Mouse (Mus musculus): Measurements from ENCODE around the gene Pde6h. TPM values are rescaled to one million over a fixed set of nuclear protein-coding genes. Genes with fewer than 3 reads are reported as not detected.

Pde6h gene
- polyA plus RNA-seq, 1 experiment from 2014 or later = not detected

DNA sequence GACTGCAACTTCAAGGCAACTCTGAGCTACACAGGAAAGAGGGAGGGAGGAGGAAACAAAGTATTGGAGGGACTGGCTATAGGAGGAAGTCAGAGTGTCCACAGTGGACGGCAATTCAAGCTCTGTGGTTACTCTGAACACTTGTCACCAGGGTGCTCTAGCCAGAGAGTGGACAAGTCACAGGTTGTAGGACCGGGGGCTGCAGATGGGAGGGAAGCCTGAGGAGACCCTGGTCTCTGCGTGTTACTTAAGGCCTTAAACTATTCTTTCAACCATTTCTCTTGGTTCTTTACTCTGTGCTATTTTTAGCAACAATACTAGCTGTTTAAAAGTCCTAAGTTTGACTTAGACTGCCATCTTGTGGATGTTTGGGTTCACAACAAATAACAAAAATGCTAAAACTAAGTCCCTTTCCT lies 56.7 kb downstream of the Pde6h start:
- peaks cover 6% of the 10 kb centered on the region for H3K4me1 ChIP-seq (ENCODE audit: control insufficient read depth, insufficient read depth, low read length)
- peak overlapping the region; percentile 31; the same call in 1 of the 2 replicates for H3K4me2 ChIP-seq (ENCODE audit: low read depth, low read length)
- no peaks in the 10 kb centered on the region for H3K27me3 ChIP-seq (ENCODE audit: control insufficient read depth, insufficient read depth, low read length)
- H3K27ac ChIP-seq (ENCODE audit: low read length) = peak overlapping the region; percentile 43
- no peaks in the 10 kb centered on the region for H3K36me3 ChIP-seq (ENCODE audit: control insufficient read depth, insufficient read depth, low read length)
- 18% methylated on average over 3 of the region's 3 CpGs for WGBS
- no peak overlapping the region for H3K4me3 ChIP-seq (replicated peaks; ENCODE audit: low read length)
- ATAC-seq (ENCODE audit: insufficient read depth, low FRiP score) = peak; percentile 71; the same call in 1 of the 2 replicates
- H3K9me3 ChIP-seq (replicated peaks; ENCODE audit: control insufficient read depth, low read length) = no peaks in the 10 kb centered on the region
- H3K9ac ChIP-seq (ENCODE audit: low read length) = peak overlapping the region; percentile 60

DNA sequence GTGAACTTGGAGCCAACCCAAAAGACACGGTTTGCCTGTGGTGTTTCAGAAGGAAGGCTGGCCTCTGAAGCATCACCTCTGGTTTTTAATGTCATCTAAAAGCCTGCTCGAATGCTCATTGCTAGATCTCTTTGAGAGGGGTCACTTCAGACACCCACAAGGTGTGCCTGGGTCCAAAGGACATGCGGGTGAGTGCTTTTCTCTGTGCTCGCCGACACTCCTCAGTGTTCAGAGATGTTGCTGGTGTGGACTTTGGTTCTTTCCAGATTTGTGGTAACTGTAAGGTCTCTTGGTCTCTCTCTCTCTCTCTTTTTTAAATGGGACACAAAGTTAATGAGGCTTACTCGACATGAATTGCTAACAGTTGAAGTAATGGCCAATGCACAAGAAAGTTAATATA lies 58.9 kb downstream of the Pde6h start:
- Histone ChIP-seq H3K9me3 (replicated peaks; ENCODE audit: control insufficient read depth, low read length) (no peaks in the 10 kb centered on the region), H3K27me3 (ENCODE audit: control insufficient read depth, insufficient read depth, low read length) (no peaks in the 10 kb centered on the region), H3K4me2 (ENCODE audit: low read depth, low read length) (no peak overlapping the region), H3K4me1 (ENCODE audit: control insufficient read depth, insufficient read depth, low read length) (peaks cover 6% of the 10 kb centered on the region), H3K9ac (ENCODE audit: low read length) (no peak overlapping the region), H3K27ac (ENCODE audit: low read length) (no peak overlapping the region), H3K36me3 (ENCODE audit: control insufficient read depth, insufficient read depth, low read length) (no peaks in the 10 kb centered on the region), H3K4me3 (replicated peaks; ENCODE audit: low read length) (no peak overlapping the region)
- WGBS = 79% methylated on average over 6 of the region's 6 CpGs
- no peak for ATAC-seq (ENCODE audit: insufficient read depth, low FRiP score)

DNA sequence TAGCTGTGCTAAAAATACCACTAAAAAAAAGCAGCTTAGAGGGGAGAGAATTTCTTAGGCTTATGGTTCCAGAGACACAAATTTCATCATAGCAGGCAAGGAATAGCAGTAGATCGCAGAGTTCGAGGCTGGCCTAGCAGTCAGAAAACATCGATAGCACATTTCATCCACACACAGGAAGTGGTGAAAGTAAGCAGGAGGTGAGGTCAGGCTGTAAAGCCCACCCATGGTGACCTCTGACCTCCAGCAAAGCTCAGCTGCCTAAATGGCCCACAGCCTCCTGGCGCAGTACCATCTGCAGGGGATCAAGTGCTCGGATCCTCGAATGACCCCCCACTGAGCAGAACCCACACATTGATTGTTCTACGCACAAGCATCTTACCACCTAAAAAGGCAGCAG lies 59.6 kb downstream of the Pde6h start:
- WGBS = 63% methylated on average over 7 of the region's 7 CpGs
- H3K4me2 ChIP-seq (ENCODE audit: low read depth, low read length) = no peak overlapping the region
- H3K9ac ChIP-seq (ENCODE audit: low read length) = no peak overlapping the region
- H3K36me3 ChIP-seq (ENCODE audit: control insufficient read depth, insufficient read depth, low read length) = no peaks in the 10 kb centered on the region
- no peaks in the 10 kb centered on the region for H3K9me3 ChIP-seq (replicated peaks; ENCODE audit: control insufficient read depth, low read length)
- H3K27me3 ChIP-seq (ENCODE audit: control insufficient read depth, insufficient read depth, low read length) = no peaks in the 10 kb centered on the region
- ATAC-seq (ENCODE audit: insufficient read depth, low FRiP score) = no peak
- H3K27ac ChIP-seq (ENCODE audit: low read length) = no peak overlapping the region
- H3K4me1 ChIP-seq (ENCODE audit: control insufficient read depth, insufficient read depth, low read length) = peaks cover 6% of the 10 kb centered on the region
- H3K4me3 ChIP-seq (replicated peaks; ENCODE audit: low read length) = no peak overlapping the region

GRCm38 (mm10) chr6:136986019-136986418 lies 62.4 kb downstream of the Pde6h start:
- ATAC-seq (ENCODE audit: insufficient read depth, low FRiP score) = peak; percentile 66; the same call in 1 of the 2 replicates

DNA sequence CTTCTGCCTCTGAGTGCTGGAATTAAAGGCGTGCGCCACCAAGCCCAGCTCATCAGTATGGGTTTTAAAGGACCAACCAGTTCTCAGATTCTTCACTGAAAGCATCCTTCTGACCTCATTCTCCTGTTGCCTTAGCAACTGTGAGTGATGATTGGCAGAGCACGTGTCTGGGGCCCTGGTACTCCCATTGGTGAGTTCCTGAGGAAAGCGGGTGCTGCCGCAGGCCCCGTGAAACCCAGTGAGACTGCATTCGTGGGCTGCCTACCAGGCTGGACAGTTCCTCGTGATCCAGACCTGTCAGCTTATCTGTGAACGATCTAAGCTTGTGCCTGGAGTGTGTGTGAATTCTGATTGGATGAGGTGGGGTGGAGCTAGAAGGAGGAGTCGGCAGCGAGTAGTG lies 63.1 kb downstream of the Pde6h start:
- ATAC-seq (ENCODE audit: insufficient read depth, low FRiP score) = no peak
- WGBS = 50% methylated on average over 11 of the region's 11 CpGs

More at GRCm38 (mm10) chr6:136986019-136986418, 62.4 kb downstream of the Pde6h start:
- peak overlapping the region; percentile 29 for H3K4me2 ChIP-seq (ENCODE audit: low read depth, low read length)
- H3K4me1 ChIP-seq (ENCODE audit: control insufficient read depth, insufficient read depth, low read length) = peaks cover 3% of the 10 kb centered on the region; the same call in 1 of the 2 replicates
- H3K27me3 ChIP-seq (ENCODE audit: control insufficient read depth, insufficient read depth, low read length) = no peaks in the 10 kb centered on the region
- no peak overlapping the region for H3K4me3 ChIP-seq (replicated peaks; ENCODE audit: low read length)
- 25% methylated on average over 13 of the region's 13 CpGs for WGBS
- no peaks in the 10 kb centered on the region for H3K36me3 ChIP-seq (ENCODE audit: control insufficient read depth, insufficient read depth, low read length)
- H3K27ac ChIP-seq (ENCODE audit: low read length) = no peak overlapping the region
- H3K9ac ChIP-seq (ENCODE audit: low read length) = 0 out of 2 replicates have a peak overlapping the region, but pooled peaks have one; percentile 28
- H3K9me3 ChIP-seq (replicated peaks; ENCODE audit: control insufficient read depth, low read length) = no peaks in the 10 kb centered on the region

GRCm38 (mm10) chr6:136988536-136989060 lies 65.0 kb downstream of the Pde6h start:
- H3K9me3 ChIP-seq (replicated peaks; ENCODE audit: control insufficient read depth, low read length) = no peaks in the 10 kb centered on the region
- peaks cover 3% of the 10 kb centered on the region; the same call in 1 of the 2 replicates for H3K4me1 ChIP-seq (ENCODE audit: control insufficient read depth, insufficient read depth, low read length)
- ATAC-seq (ENCODE audit: insufficient read depth, low FRiP score) = no peak
- no peak overlapping the region for H3K4me2 ChIP-seq (ENCODE audit: low read depth, low read length)
- H3K9ac ChIP-seq (ENCODE audit: low read length) = no peak overlapping the region
- H3K27ac ChIP-seq (ENCODE audit: low read length) = no peak overlapping the region
- H3K27me3 ChIP-seq (ENCODE audit: control insufficient read depth, insufficient read depth, low read length) = no peaks in the 10 kb centered on the region
- H3K36me3 ChIP-seq (ENCODE audit: control insufficient read depth, insufficient read depth, low read length) = no peaks in the 10 kb centered on the region
- H3K4me3 ChIP-seq (replicated peaks; ENCODE audit: low read length) = no peak overlapping the region
- WGBS = 86% methylated on average over 7 of the region's 7 CpGs

More for the DNA sequence above, 63.1 kb downstream of the Pde6h start:
- Histone ChIP-seq H3K4me3 (replicated peaks; ENCODE audit: low read length) (no peak overlapping the region), H3K27me3 (ENCODE audit: control insufficient read depth, insufficient read depth, low read length) (no peaks in the 10 kb centered on the region), H3K9ac (ENCODE audit: low read length) (no peak overlapping the region), H3K27ac (ENCODE audit: low read length) (no peak overlapping the region), H3K36me3 (ENCODE audit: control insufficient read depth, insufficient read depth, low read length) (no peaks in the 10 kb centered on the region), H3K9me3 (replicated peaks; ENCODE audit: control insufficient read depth, low read length) (no peaks in the 10 kb centered on the region), H3K4me2 (ENCODE audit: low read depth, low read length) (no peak overlapping the region), H3K4me1 (ENCODE audit: control insufficient read depth, insufficient read depth, low read length) (peaks cover 3% of the 10 kb centered on the region; the same call in 1 of the 2 replicates)

- Histone ChIP-seq H3K36me3 (ENCODE audit: control insufficient read depth, insufficient read depth, low read length) (no peaks in the 10 kb centered on the region), H3K4me1 (ENCODE audit: control insufficient read depth, insufficient read depth, low read length) (peaks cover 3% of the 10 kb centered on the region; the same call in 1 of the 2 replicates), H3K9ac (ENCODE audit: low read length) (no peak overlapping the region), H3K4me2 (ENCODE audit: low read depth, low read length) (peak overlapping the region; percentile 20; the same call in 1 of the 2 replicates), H3K4me3 (replicated peaks; ENCODE audit: low read length) (0 out of 2 replicates have a peak overlapping the region, but pooled peaks have one; percentile 10), H3K27ac (ENCODE audit: low read length) (no peak overlapping the region; the same call in 1 of the 2 replicates), H3K27me3 (ENCODE audit: control insufficient read depth, insufficient read depth, low read length) (no peaks in the 10 kb centered on the region), H3K9me3 (replicated peaks; ENCODE audit: control insufficient read depth, low read length) (no peaks in the 10 kb centered on the region)
- 39% methylated on average over 11 of the region's 11 CpGs for WGBS
- ATAC-seq (ENCODE audit: insufficient read depth, low FRiP score) = peak; percentile 34; the same call in 1 of the 2 replicates
Measured at GRCm38 (mm10) chr6:136989824-136990497, 66.3 kb downstream of the Pde6h start.

DNA sequence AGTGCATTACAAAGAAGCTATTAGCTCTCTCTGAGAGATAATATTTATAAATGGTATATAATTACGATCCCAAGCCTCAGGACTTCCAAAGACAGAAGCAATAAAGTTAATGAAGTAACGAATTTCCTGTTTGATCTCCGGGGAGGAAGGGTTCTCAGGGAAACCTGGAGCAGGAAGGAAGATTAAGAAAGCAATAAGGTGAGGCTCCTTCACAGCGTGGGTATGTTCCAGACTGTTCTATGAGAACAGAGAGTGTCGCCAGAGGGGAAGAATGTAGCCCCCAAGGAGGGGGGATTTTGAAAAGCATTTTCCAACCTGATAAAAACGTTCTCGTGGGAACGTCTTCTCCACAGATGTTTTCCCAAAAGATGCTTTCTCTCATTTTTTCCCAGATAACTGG lies 66.9 kb downstream of the Pde6h start:
- ATAC-seq (ENCODE audit: insufficient read depth, low FRiP score) = no peak
- Histone ChIP-seq H3K9ac (ENCODE audit: low read length) (no peak overlapping the region), H3K4me1 (ENCODE audit: control insufficient read depth, insufficient read depth, low read length) (peaks cover 3% of the 10 kb centered on the region; the same call in 1 of the 2 replicates), H3K4me2 (ENCODE audit: low read depth, low read length) (peak overlapping the region; percentile 20; the same call in 1 of the 2 replicates), H3K9me3 (replicated peaks; ENCODE audit: control insufficient read depth, low read length) (no peaks in the 10 kb centered on the region), H3K36me3 (ENCODE audit: control insufficient read depth, insufficient read depth, low read length) (no peaks in the 10 kb centered on the region), H3K27me3 (ENCODE audit: control insufficient read depth, insufficient read depth, low read length) (no peaks in the 10 kb centered on the region), H3K4me3 (replicated peaks; ENCODE audit: low read length) (no peak overlapping the region), H3K27ac (ENCODE audit: low read length) (no peak overlapping the region)
- 35% methylated on average over 8 of the region's 8 CpGs for WGBS

GRCm38 (mm10) chr6:136993574-136993973 lies 69.9 kb downstream of the Pde6h start:
- Histone ChIP-seq H3K4me1 (ENCODE audit: control insufficient read depth, insufficient read depth, low read length) (peaks cover 6% of the 10 kb centered on the region; the same call in 1 of the 2 replicates), H3K9me3 (replicated peaks; ENCODE audit: control insufficient read depth, low read length) (no peaks in the 10 kb centered on the region), H3K27me3 (ENCODE audit: control insufficient read depth, insufficient read depth, low read length) (no peaks in the 10 kb centered on the region), H3K4me3 (replicated peaks; ENCODE audit: low read length) (no peak overlapping the region), H3K9ac (ENCODE audit: low read length) (no peak overlapping the region), H3K27ac (ENCODE audit: low read length) (0 out of 2 replicates have a peak overlapping the region, but pooled peaks have one; percentile 21), H3K36me3 (ENCODE audit: control insufficient read depth, insufficient read depth, low read length) (no peaks in the 10 kb centered on the region), H3K4me2 (ENCODE audit: low read depth, low read length) (no peak overlapping the region)
- no peak for ATAC-seq (ENCODE audit: insufficient read depth, low FRiP score)
- 25% methylated on average over 4 of the region's 4 CpGs for WGBS
